Mouse (Mus musculus): ENCODE results near the gene B230307C23Rik.
A peak's percentile ranks its signal among the peaks of the same experiment; 100 is the strongest.
"Not testable (repeated sequence)": the region's sequence is repeated elsewhere in the genome, so short reads cannot be mapped to it uniquely, and the experiment has no call there.

B230307C23Rik gene

GRCm38 (mm10) chr16:97996616-97997382 lies at the start of gene B230307C23Rik:
Gene B230307C23Rik, plus strand, starts transcription at chr16:97997315.
- DNase-seq (ENCODE audit: low read depth, low spot score): peak; percentile 93

DNA sequence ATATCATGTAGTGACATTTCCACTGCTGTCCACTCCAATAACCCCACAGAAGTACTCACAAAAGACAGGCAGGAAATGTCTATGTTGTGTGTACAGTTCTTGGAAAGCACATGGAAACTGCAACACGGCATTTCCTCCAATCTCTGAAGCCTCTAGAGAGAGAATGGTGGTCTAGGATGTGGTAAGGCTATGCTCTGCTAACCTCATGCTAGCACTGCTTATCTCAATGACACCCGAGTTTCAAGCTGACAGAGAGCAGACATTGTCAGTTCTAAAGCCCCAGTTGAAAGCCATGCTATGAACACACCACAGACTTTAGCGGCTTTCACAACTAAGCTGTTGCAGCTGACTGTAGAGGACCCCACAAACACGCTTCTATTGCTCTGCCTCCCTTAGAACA lies 48.3 kb upstream of the B230307C23Rik start:
- no peak for DNase-seq (ENCODE audit: low read depth, low spot score)

- DNase-seq (ENCODE audit: low read depth, low spot score): no peak
These were observed 47.1 kb upstream of the B230307C23Rik start for GRCm38 (mm10) chr16:97950061-97950460.

DNA sequence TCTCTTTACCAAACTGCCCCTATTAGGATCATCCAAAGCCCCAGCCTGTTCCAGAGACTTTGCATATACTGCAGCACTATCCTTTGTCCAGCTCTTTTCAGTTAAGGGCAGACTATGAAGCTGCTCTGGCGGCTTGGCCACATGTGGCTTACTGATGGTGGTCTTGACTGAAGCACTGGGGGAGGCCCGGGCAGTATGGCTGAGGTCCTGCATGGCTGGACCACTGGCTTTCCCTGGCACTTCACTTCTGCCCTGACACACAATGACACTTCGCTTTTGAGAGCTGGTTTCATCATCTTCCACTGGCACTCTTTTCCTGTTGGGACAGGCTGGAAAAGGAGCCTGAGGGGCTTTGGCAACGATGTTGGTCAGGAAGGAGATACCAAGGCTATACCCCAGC lies 44.7 kb upstream of the B230307C23Rik start:
- DNase-seq (ENCODE audit: low read depth, low spot score): no peak

DNA sequence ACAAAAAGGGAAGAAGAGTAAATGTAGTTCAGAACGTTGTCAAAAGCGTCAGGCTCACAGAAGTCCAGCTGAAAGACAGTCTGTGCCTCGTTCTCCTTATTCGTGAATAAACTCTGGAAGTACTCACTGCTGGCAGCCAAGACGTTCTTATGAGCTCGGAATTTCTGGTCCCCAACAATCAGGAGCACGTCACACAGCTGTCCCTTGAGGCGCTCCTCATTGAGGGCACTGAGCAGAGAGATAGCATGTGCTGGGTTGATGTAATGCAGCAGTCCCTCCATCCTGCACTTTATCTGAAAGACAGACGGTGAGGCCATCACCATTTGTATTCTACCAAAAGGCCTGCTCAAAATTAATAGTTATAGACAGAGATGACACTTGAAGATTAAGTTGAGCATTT lies 44.3 kb upstream of the B230307C23Rik start:
- no peak for DNase-seq (ENCODE audit: low read depth, low spot score)

DNA sequence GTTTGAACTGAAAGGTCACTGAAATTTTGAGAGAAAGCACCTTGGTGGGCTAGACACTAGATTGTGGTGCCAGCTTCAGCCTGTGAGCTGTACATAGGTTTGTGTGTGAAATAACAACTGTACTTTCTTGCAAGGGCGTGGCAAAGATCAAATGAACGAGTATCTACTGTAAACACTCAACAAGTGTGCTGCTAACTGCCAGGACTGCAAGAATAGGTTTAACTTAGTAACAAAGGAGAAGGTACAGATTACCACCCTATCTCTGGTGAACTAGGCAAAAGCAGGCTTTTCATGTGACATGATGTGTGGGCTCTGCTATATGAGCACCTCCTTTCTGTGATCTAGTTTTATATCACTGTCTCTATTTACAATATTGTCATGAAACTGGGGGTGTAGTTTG lies 43.8 kb upstream of the B230307C23Rik start:
- no peak for DNase-seq (ENCODE audit: low read depth, low spot score)

- DNase-seq (ENCODE audit: low read depth, low spot score): no peak
These were observed 41.1 kb upstream of the B230307C23Rik start for GRCm38 (mm10) chr16:97956011-97956410.

DNA sequence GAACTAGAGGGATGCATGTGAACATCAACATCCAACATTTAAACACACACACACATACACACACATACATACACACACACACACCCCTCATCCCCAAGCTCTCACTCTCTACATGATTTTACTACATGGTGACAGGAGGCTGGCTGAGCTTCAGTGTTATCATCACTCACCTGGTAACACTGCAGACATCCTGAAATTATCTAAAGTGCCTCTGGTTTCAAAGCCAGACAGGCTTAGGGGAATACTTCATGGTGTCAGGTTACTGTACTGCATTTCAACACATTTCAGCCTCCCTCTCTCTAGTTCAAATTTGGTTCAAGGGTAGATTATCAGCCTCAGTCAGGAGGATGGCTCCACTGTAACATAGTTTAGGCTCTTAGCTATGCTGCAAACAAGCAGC lies 39.5 kb upstream of the B230307C23Rik start:
- no peak for DNase-seq (ENCODE audit: low read depth, low spot score)

DNA sequence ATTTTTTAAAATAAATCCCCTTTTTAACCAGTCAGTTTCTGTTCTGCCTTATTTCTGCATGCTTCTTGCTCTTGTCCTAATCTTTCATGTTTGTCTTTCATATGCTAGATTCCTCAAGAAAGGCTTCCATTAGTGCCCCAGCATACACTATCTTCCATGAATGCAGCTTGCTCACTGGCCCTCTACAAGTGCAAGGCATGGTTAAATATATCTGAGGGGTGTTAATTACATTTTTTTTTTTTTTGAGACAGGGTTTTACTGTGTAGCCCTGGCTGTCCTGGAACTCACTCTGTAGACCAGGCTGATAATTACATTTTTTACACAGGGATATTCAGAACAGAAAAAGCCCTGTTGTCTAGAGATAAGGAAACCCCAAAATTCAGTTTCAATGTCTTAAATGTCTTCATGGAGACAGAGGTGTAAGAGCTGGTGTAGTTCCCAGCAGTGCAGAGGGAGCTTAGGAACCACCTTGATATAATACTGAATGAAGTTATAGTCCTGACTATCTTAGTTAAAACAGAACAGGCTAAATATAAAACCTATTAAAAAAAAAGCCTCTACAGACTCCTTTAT lies 38.6 kb upstream of the B230307C23Rik start:
- DNase-seq (ENCODE audit: low read depth, low spot score): no peak

DNA sequence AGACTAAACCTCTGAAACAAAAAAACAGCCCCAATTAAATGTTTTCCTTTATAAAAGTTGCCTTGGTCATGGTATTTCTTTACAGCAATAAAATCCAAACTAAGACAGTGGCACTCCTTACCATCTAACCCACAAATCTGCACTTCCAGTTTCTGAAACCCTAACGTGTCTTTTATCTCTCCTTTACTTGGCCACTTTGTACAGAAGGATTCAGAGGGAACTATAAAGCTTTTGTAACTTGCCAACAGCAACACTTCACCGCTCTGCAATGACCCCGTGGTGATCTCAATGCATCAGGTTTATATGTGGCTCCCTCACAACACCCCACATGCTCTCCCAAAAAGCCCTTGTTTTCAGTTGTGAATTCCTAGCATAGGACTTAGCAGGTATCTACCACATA lies 36.8 kb upstream of the B230307C23Rik start:
- DNase-seq (ENCODE audit: low read depth, low spot score): no peak

- peak; percentile 50 for DNase-seq (ENCODE audit: low read depth, low spot score)
These were observed 35.5 kb upstream of the B230307C23Rik start for GRCm38 (mm10) chr16:97961381-97962150.

GRCm38 (mm10) chr16:97962151-97962948 lies 34.8 kb upstream of the B230307C23Rik start, which contains the start of the genes C2cd2 and Zbtb21:
Gene C2cd2, minus strand, starts transcription at chr16:97962598.
Gene Zbtb21, minus strand, starts transcription at chr16:97962622.
- peak; percentile 98 for DNase-seq (ENCODE audit: low read depth, low spot score)

- DNase-seq (ENCODE audit: low read depth, low spot score): peak; percentile 43
These were observed 33.1 kb upstream of the B230307C23Rik start for GRCm38 (mm10) chr16:97963956-97964540.

DNA sequence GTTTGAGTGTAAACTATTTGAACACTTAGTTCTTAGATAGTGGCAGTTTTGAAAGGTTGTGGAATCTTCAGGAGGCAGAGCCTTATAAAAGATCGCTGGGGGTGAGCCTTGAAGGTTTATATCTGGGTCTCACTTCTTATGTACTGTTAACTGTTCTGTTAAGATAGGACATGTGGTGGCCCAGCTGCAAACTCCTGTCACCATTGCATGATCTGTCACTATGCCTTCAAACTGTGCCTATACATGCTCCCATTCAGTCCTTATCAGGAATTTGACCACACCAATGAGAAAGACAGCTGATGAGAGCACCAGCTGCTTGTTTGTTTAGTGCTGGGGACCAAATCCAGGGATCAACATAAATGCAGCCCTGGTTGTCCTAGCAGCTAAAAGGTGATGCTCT lies 19.8 kb upstream of the B230307C23Rik start:
- no peak for DNase-seq (ENCODE audit: low read depth, low spot score)

GRCm38 (mm10) chr16:97977722-97978121 lies 19.4 kb upstream of the B230307C23Rik start:
- no peak for DNase-seq (ENCODE audit: low read depth, low spot score)

- no peak for DNase-seq (ENCODE audit: low read depth, low spot score)
These were observed 15.8 kb upstream of the B230307C23Rik start for GRCm38 (mm10) chr16:97981362-97981761.

GRCm38 (mm10) chr16:97984589-97984988 lies 12.5 kb upstream of the B230307C23Rik start:
- DNase-seq (ENCODE audit: low read depth, low spot score): no peak

DNA sequence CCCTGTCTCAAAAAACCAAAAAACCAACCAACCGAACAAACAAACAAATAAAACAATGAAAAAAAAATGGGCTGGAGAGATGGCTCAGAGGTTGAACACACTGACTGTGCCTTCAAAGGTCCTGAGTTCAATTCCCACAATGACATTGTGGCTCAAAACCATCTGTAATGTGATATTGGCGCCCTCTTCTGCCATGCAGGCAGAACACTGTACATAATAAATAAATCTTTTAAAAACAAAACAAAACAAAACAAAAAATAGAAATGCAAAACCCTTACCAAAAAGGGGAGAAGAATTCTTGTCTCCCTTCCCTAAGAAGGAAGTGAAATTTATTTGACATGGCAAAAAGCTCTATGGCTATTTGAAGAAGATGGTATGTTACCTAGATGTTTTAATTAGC lies 5.6 kb upstream of the B230307C23Rik start:
- DNase-seq (ENCODE audit: low read depth, low spot score): peak; percentile 20

DNA sequence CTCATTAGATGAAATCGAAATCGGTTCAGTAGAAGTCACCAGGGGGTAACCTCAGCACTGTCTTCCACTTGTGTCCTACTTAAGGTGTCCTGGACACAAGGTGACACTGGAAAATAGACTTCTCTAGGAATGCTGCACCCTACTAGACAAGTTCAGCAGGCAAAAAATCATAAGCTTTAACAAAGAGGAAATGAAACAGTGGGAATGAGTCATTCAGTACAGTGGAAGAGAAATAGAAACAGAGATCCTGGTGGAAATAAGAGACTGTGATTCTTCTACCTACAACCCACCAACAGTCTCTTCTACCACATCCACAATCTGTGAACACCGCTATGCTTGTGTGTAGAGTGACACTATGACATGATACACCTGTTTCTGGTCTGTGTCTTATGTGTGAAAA lies 4.6 kb upstream of the B230307C23Rik start:
- DNase-seq (ENCODE audit: low read depth, low spot score): not testable (repeated sequence)

DNA sequence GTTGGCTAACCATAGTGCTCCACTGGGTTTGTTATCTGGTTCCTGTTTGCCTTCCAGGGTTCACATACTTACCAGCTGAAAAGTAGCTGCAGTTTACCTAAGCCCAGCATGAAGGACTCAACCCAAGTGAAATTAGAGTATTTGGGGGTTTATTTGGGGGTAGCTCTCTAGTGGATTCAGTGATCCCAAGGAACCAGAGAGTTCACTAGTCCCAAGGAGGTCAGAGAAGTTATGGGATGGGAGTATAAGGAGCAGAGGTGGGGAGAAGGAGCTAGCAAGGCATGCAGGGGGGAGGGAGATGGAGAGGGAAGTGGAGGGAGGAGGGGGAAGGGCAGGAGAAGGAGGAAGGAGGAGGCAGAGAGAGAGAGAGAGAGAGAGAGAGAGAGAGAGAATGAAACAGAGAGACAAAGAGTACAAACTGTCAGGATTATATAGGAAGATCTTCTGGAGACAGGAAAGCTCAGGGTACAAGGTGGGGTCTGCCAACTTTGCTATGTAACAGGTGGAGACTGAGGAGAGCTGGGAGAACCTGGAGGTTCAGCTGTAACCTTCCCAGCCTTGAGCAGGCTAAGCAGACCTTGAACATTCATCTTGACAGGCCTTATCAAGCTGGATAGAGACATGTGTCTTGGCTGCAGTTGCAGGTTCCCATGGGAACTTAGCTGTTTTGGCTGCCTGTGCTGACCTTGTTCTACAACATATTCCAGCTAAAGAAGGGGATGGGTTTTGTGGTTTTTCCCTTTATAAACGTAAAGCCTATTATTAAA lies 1.1 kb upstream of the B230307C23Rik start:
- no peak for DNase-seq (ENCODE audit: low read depth, low spot score)

DNA sequence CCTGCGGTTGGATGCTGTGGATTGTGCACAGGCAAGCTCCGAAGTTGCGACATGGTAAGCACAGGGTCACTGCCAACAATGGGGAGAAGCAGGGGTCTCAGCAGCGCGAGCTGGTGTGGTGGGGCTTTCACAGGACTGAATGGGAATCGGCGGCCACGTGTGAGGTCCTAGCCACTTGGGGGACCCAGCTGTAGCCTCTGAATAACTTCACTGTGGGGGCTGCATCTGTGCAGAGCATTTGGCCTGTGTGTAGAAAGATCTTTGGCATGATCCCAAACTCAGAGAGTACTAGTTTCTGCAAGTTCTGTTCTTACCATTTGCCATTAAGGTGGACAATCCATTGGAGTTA lies 242 bp downstream of the B230307C23Rik start:
- not testable (repeated sequence) for DNase-seq (ENCODE audit: low read depth, low spot score)

All from CD4-positive, CD25-positive, alpha-beta regulatory T cell, adult 2 months (primary cell).